Mouse (Mus musculus): Measurements from ENCODE around the gene Kif1b.

- TF ChIP-seq USF2 (IDR thresholded peaks at IDR 0.05; ENCODE audit: borderline replicate concordance in 1 of 2, insufficient read depth in 1 of 2, low read depth in 1 of 2, low read length in 2 of 2) (no peak), MXI1 (IDR thresholded peaks at IDR 0.05; ENCODE audit: low read depth, low read length) (no peak), CTCF (IDR thresholded peaks at IDR 0.05 in 2 of 3, conservative IDR thresholded peaks at IDR 0.05 in 1 of 3; ENCODE audit: control insufficient read depth in 1 of 3, insufficient read depth in 1 of 3, low read depth in 2 of 3, low read length in 3 of 3, poor library complexity in 1 of 3, severe bottlenecking in 1 of 3) (no peak), USF1 (IDR thresholded peaks at IDR 0.05; ENCODE audit: low read depth, low read length) (no peak), TCF12 (IDR thresholded peaks at IDR 0.05; ENCODE audit: low read depth, low read length) (no peak), MAX (IDR thresholded peaks at IDR 0.05; ENCODE audit: low read length) (no peak), NRF1 (IDR thresholded peaks at IDR 0.05; ENCODE audit: insufficient read depth, low read depth, low read length, poor library complexity, severe bottlenecking) (no peak), POLR2A (IDR thresholded peaks at IDR 0.05; ENCODE audit: control insufficient read depth in 1 of 2, insufficient read depth in 1 of 2, low read depth in 1 of 2, low read length in 2 of 2, poor library complexity in 1 of 2) (no peak; a peak in 1 of 4 replicates), BHLHE40 (IDR thresholded peaks at IDR 0.05; ENCODE audit: borderline replicate concordance, low read depth, low read length) (no peak), EP300 (IDR thresholded peaks at IDR 0.05; ENCODE audit: low read depth in 1 of 2, low read length in 2 of 2) (no peak), ETS1 (IDR thresholded peaks at IDR 0.05; ENCODE audit: low read depth, low read length) (no peak), SMC3 (IDR thresholded peaks at IDR 0.05; ENCODE audit: low read depth, low read length) (no peak)
These were observed 158.3 kb downstream of the Kif1b start for GRCm38 (mm10) chr4:149149196-149149595.
